Mouse (Mus musculus) embryonic fibroblast, embryonic 13.5 days (primary cell): ENCODE data around the gene Hoxb5. TPM values are rescaled to one million over a fixed set of nuclear protein-coding genes. Genes with fewer than 3 reads are reported as not detected.
A peak's percentile ranks its signal among the peaks of the same experiment; 100 is the strongest.

Experiments
- H3K27ac ChIP-seq: 2 replicates; pipeline ENCODE4 v1.5.1; 2012; ENCODE audit warnings: low read length, control low read depth, inconsistent platforms; ENCODE audit not compliant: insufficient read depth
- H3K4me1 ChIP-seq: 2 replicates; pipeline ENCODE4 v1.6.1; 2011; ENCODE audit warnings: low read length; ENCODE audit not compliant: control insufficient read depth, insufficient read depth
- H3K4me3 ChIP-seq: 2 replicates; pipeline ENCODE4 v1.5.1; 2011; ENCODE audit warnings: mild to moderate bottlenecking, control low read depth, low read length; ENCODE audit not compliant: insufficient read depth
- CTCF ChIP-seq: IDR thresholded peaks from 2 replicates; pipeline ENCODE4 v1.5.1; 2011; ENCODE audit warnings: mild to moderate bottlenecking, control low read depth, low read length, moderate library complexity, borderline replicate concordance; ENCODE audit not compliant: insufficient read depth
- POLR2A ChIP-seq: IDR thresholded peaks from 2 replicates; pipeline ENCODE4 v1.6.1; 2011; ENCODE audit warnings: low read depth, mild to moderate bottlenecking, control low read depth, low read length, moderate library complexity
- polyA plus RNA-seq: library from polyadenylated mRNA; stranded (reverse); fragments of >200 nt; gene quantifications from 2 replicates; pipeline ENCODE4 v1.2.4, GENCODE M21; 2011; ENCODE audit warnings: low read depth; ENCODE audit not compliant: missing spikeins, insufficient read length

Gene Hoxb5
- polyA plus RNA-seq, 1 experiment, result 4.1 TPM

- H3K4me3 ChIP-seq, result peak within 1 kb of the TSS; percentile 66
- H3K27ac ChIP-seq, result peak within 1 kb of the TSS; percentile 90
- H3K4me1 ChIP-seq, result no peaks in the 10 kb centered on the region
- TF ChIP-seq CTCF (no peak), POLR2A (peak; percentile 3; the same call in 1 of the 2 replicates)
Measured at GRCm38 (mm10) chr11:96270996-96271540, 32.1 kb upstream of the Hoxb5 start, which contains the start of gene Hoxb9. Gene Hoxb9 (plus strand): TSS chr11:96271457.

- no peak; the same call in none of the 2 replicates for TF ChIP-seq POLR2A
- no peak for TF ChIP-seq CTCF
- H3K27ac ChIP-seq, result peak overlapping the region; percentile 68
- peak overlapping the region; percentile 66 for H3K4me3 ChIP-seq
- H3K4me1 ChIP-seq, result no peaks in the 10 kb centered on the region
Measured at GRCm38 (mm10) chr11:96271541-96272011, 31.6 kb upstream of the Hoxb5 start.

- Histone ChIP-seq H3K4me1 (no peaks in the 10 kb centered on the region), H3K4me3 (peak overlapping the region; percentile 66), H3K27ac (peak overlapping the region; percentile 68)
- TF ChIP-seq POLR2A, result peak; percentile 6; the same call in 1 of the 2 replicates
- TF ChIP-seq CTCF, result no peak
Measured at GRCm38 (mm10) chr11:96272024-96272921, 30.9 kb upstream of the Hoxb5 start.

GRCm38 (mm10) chr11:96274428-96274827 is 28.7 kb upstream of the Hoxb5 start:
- TF ChIP-seq POLR2A (no peak), CTCF (no peak)
- Histone ChIP-seq H3K4me1 (no peaks in the 10 kb centered on the region), H3K27ac (no peak overlapping the region)

GRCm38 (mm10) chr11:96275896-96276295 is 27.2 kb upstream of the Hoxb5 start:
- H3K4me1 ChIP-seq, result no peaks in the 10 kb centered on the region
- TF ChIP-seq POLR2A (no peak), CTCF (no peak)
- no peak overlapping the region for H3K4me3 ChIP-seq
- no peak overlapping the region for H3K27ac ChIP-seq

More at GRCm38 (mm10) chr11:96274428-96274827, 28.7 kb upstream of the Hoxb5 start:
- H3K4me3 ChIP-seq, result no peak overlapping the region

GRCm38 (mm10) chr11:96277151-96278044 is 25.7 kb upstream of the Hoxb5 start:
- peak overlapping the region; percentile 55 for H3K27ac ChIP-seq
- H3K4me3 ChIP-seq, result no peak overlapping the region
- TF ChIP-seq CTCF (no peak), POLR2A (no peak)
- H3K4me1 ChIP-seq, result no peaks in the 10 kb centered on the region

- Histone ChIP-seq H3K4me3 (no peak overlapping the region), H3K27ac (peak overlapping the region; percentile 55), H3K4me1 (no peaks in the 10 kb centered on the region)
- TF ChIP-seq CTCF (no peak), POLR2A (no peak)
Measured at GRCm38 (mm10) chr11:96278324-96278723, 24.8 kb upstream of the Hoxb5 start.

GRCm38 (mm10) chr11:96278773-96279172 is 24.4 kb upstream of the Hoxb5 start:
- H3K4me1 ChIP-seq, result no peaks in the 10 kb centered on the region
- H3K27ac ChIP-seq, result no peak overlapping the region
- TF ChIP-seq POLR2A, result no peak
- 0 out of 2 replicates have a peak, but pooled peaks have one; percentile 29 for TF ChIP-seq CTCF
- no peak overlapping the region for H3K4me3 ChIP-seq
